Mouse (Mus musculus): ENCODE results near the gene Abhd12b.

The Abhd12b gene

DNA sequence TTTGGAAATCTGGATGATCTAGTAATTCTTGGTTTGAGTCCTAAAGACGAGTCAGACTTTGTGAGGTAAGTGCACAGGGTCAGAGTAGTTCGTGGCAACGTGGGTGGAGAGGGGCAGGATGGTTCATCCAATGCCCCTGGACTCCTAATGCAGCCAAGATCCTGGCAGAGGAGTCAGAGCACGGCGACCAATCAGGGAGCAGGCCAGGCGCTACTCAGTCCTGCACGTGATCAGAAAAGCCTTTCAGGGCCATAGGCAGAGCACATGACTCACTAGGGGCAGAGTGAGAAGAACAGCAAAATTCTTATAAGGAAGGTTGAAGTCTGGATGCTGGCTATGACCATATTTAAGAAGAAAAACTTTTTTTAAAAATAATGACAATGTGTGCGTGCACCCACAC is 50.5 kb downstream of the Abhd12b start:
- DNase-seq (ENCODE audit: low read depth, low spot score): no peak

- no peak for DNase-seq (ENCODE audit: low read depth, low spot score)
Measured at GRCm38 (mm10) chr12:70208214-70208613, 54.3 kb downstream of the Abhd12b start.

- DNase-seq (ENCODE audit: low read depth, low spot score): no peak
Measured at GRCm38 (mm10) chr12:70212501-70212900, 58.6 kb downstream of the Abhd12b start.

DNA sequence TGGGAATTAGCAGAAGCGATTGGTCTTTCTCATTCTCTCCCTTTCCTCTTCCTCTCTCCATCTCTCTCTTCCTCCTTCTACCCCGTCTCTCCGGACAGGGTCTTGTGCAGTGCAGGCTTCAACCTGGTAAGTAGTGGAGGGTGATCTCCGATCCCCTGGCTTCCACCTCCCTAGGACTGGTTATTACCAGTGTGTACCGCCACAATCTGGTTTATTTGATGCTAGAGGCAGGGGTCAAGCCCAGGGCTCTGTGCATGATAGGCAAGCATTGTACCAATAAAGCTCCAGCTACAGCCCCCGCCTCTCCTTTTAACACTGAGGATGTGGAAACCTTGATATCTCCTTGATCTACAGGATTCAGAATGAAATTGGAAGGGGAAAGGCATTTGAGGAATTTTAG is 59.7 kb downstream of the Abhd12b start:
- DNase-seq (ENCODE audit: low read depth, low spot score): no peak

- no peak for DNase-seq (ENCODE audit: low read depth, low spot score)
Measured at GRCm38 (mm10) chr12:70214281-70214680, 60.3 kb downstream of the Abhd12b start.

DNA sequence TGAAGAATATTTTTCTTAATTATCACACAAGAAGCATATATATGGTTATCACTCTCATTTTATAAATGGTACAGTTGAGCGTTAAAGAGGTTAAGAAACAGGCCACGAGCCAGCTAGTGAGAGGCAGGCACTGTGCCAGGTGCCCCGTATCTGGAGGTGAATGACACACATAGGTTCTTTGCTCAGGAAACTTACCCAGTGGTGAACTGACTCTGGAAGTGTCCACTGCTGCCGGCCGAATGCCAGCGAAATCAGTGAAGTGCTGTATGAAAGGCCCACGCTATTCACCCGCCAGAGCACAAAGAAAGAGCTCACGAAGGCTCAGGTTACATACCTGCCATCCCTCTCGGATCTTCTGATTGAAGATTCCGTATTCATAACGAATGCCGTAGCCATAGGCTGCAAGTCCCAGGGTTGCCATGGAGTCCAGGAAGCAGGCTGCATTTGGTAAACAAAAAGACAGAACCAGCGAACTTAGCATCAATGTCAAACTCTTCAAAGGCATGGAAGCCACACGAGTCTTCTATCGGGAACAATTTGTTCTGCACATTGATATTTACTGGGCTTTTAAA is 62.4 kb downstream of the Abhd12b start:
- no peak for DNase-seq (ENCODE audit: low read depth, low spot score)

DNA sequence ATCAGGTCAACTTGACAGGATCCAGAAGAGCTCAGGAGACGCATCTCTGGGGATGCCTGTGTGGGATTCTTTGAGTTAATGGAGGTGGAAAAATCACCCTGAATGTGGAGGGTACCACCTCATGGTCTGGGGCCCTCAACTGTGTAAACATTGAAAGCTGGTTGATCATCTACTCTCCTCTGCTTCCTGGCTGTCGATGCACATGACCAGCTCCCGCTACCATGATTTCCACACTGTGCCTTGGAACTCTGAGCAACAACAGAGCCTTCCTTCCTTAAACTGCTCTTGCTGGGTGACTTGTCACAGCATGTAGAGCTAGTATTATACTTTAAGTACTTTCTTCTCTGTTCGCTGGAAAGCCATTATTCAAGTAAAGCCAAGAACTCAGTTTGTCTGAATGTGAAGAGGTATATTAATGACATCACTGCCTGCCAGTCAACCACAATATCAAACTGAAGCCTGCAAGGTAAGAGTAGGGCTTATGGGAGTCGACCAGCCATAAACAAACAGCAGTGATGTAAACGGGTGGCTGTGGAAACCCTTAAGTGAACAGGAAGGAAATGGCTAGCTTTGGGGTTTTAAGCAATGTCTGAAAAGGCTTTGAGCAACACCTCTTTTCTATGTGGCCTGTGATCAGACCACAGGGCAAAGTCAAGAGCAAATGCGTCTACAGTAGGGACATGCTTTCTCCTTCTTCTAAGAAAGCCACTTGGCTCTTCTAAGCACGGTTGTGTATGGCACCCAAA is 65.0 kb downstream of the Abhd12b start:
- DNase-seq (ENCODE audit: low read depth, low spot score): no peak

DNA sequence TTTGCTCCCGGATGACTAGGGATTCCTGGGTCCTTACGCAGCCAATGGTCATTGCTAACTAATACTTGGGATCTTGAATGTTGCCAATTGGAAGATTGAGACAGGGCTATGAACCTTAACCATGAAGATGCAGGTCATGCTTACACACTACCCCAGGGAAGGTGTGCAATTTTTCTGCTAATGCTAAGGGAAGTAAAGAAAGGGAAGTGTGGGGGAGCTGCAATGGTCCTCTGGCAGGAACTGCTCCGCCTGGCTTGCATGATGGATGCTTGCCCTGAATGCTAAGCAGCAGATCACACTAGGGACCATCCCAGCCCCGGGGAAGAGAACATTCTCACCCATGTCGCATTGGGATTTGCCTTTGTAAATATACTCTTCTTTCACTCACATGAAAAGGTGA is 67.5 kb downstream of the Abhd12b start:
- no peak for DNase-seq (ENCODE audit: low read depth, low spot score)

GRCm38 (mm10) chr12:70223331-70223730 is 69.4 kb downstream of the Abhd12b start:
- no peak for DNase-seq (ENCODE audit: low read depth, low spot score)

GRCm38 (mm10) chr12:70226655-70227054 is 72.7 kb downstream of the Abhd12b start:
- no peak for DNase-seq (ENCODE audit: low read depth, low spot score)

DNA sequence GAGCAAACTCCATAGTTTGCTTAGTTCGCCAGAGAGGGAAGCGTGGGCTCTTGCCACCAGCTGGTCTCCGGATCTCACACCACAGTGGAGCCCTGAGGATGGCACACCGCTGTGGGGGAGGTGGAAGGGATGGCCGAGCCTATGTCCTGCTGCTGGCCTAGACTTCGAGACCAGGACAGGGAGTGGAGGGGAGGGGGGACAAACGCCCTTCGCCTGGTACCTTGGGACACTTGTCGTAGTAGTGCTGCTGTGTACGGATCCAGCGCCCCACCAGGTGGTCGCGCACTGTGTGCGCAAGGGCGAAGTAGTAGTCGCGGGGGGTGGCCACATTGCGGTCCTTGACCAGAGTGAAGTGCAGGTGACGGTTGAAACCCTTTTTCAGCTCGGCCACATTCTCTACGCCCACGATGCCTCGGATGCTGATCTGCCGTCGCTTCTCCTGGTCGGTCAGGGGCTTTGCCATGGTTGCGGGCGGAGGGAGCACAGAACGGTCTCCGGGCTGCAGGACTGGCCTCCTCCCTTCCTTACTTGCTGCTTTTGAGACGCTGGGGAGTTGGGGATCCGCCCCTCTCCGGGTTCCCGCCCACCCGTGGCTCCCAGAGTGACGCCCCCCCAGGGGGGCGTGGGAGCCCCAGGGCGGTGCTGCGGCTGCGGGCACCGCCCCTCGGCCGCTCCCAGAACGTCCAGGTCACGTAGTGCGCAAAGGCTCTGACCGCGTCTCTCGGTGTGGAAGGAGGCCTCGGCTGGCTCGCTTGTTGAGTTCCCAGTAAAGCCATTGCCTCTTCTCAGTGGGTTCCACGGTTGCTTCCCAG is 73.4 kb downstream of the Abhd12b start:
- DNase-seq (ENCODE audit: low read depth, low spot score): peak; percentile 64

- DNase-seq (ENCODE audit: low read depth, low spot score): no peak
Measured at GRCm38 (mm10) chr12:70228155-70228554, 74.2 kb downstream of the Abhd12b start.

GRCm38 (mm10) chr12:70231294-70231693 is 77.4 kb downstream of the Abhd12b start, which contains the start of gene Pygl:
Gene Pygl, minus strand, starts transcription at chr12:70231488.
- DNase-seq (ENCODE audit: low read depth, low spot score): no peak

- no peak for DNase-seq (ENCODE audit: low read depth, low spot score)
Measured at GRCm38 (mm10) chr12:70232020-70232544, 78.1 kb downstream of the Abhd12b start.

Data from embryo, embryonic 11.5 days (tissue).